Mouse (Mus musculus) MEL (cell line): Measurements from ENCODE around the gene Ranbp3l. TPM values are rescaled to one million over a fixed set of nuclear protein-coding genes. Genes with fewer than 3 reads are reported as not detected.

ENCODE experiments used
- DNase-seq: peaks from one replicate; pipeline ENCODE4 v3.0.0; 2011; ENCODE audit warnings: low read depth, low spot score
- H3K27ac ChIP-seq: 2 replicates; pipeline ENCODE4 v1.5.1; 2012; ENCODE audit warnings: low read depth, mild to moderate bottlenecking, control low read depth, low read length, moderate library complexity; ENCODE audit not compliant: control insufficient read depth
- H3K27me3 ChIP-seq, 2 experiments: fragments of 150-350 bp in 1 of 2; sonication (generic) in 1 of 2; 2 replicates each; pipeline ENCODE4 v1.6.1; 2012; ENCODE audit warnings: low read length in 2 of 2, mild to moderate bottlenecking in 2 of 2, improper control_type of control experiment in 1 of 2, moderate library complexity in 1 of 2; ENCODE audit not compliant: insufficient read depth in 2 of 2, control insufficient read depth in 1 of 2
- H3K36me3 ChIP-seq, 2 experiments: 2 replicates each; pipeline ENCODE4 v1.6.1; 2012 to 2014; ENCODE audit warnings: low read length in 2 of 2, improper control_type of control experiment in 1 of 2, inconsistent platforms in 1 of 2, mild to moderate bottlenecking in 1 of 2; ENCODE audit not compliant: insufficient read depth in 2 of 2, control insufficient read depth in 1 of 2
- H3K4me1 ChIP-seq, 2 experiments: fragments of 150-350 bp in 1 of 2; sonication (generic) in 1 of 2; 2 replicates each; pipeline ENCODE4 v1.6.1; 2012; ENCODE audit warnings: low read length in 2 of 2, improper control_type of control experiment in 1 of 2, mild to moderate bottlenecking in 1 of 2; ENCODE audit not compliant: insufficient read depth in 2 of 2, control insufficient read depth in 1 of 2
- H3K4me3 ChIP-seq, 2 experiments: fragments of 150-350 bp in 1 of 2; sonication (generic) in 1 of 2; 2 replicates each; pipeline ENCODE4 v1.5.1; 2012; ENCODE audit warnings: low read depth in 2 of 2, low read length in 2 of 2, mild to moderate bottlenecking in 2 of 2, moderate library complexity in 2 of 2, control low read depth in 1 of 2, improper control_type of control experiment in 1 of 2; ENCODE audit not compliant: control insufficient read depth in 1 of 2, insufficient read depth in 1 of 2
- H3K79me2 ChIP-seq: 2 replicates; pipeline ENCODE4 v1.6.1; 2012; ENCODE audit warnings: mild to moderate bottlenecking, low read length, moderate library complexity; ENCODE audit not compliant: control insufficient read depth, poor library complexity, insufficient read depth
- H3K9ac ChIP-seq: 2 replicates; pipeline ENCODE4 v1.6.1; 2012; ENCODE audit warnings: low read depth, mild to moderate bottlenecking, control low read depth, low read length, moderate library complexity; ENCODE audit not compliant: control insufficient read depth, poor library complexity, severe bottlenecking
- H3K9me3 ChIP-seq: fragments of 150-350 bp; sonication (generic); replicated peaks from 2 replicates; pipeline ENCODE4 v1.6.1; 2012; ENCODE audit warnings: mild to moderate bottlenecking, low read length, improper control_type of control experiment, moderate library complexity; ENCODE audit not compliant: insufficient read depth
- BHLHE40 ChIP-seq: IDR thresholded peaks from 2 replicates; pipeline ENCODE4 v1.6.1; 2012; ENCODE audit warnings: low read depth, mild to moderate bottlenecking, inconsistent platforms, low read length, improper control_type of control experiment, borderline replicate concordance
- CHD1 ChIP-seq: IDR thresholded peaks from 2 replicates; pipeline ENCODE4 v1.6.1; 2012; ENCODE audit warnings: low read depth, mild to moderate bottlenecking, inconsistent platforms, low read length, improper control_type of control experiment
- CHD2 ChIP-seq: IDR thresholded peaks from 2 replicates; pipeline ENCODE4 v1.6.1; 2011; ENCODE audit warnings: low read length, improper control_type of control experiment
- CTCF ChIP-seq, 3 experiments: IDR thresholded peaks in 2 of 3; conservative IDR thresholded peaks in 1 of 3; 2 replicates each; pipeline ENCODE4 v1.5.1; 2011 to 2012; ENCODE audit warnings: low read length in 3 of 3, low read depth in 2 of 3, mild to moderate bottlenecking in 2 of 3, improper control_type of control experiment in 1 of 3, inconsistent platforms in 1 of 3, mixed read lengths in 1 of 3, moderate library complexity in 1 of 3; ENCODE audit not compliant: control insufficient read depth in 1 of 3, insufficient read depth in 1 of 3, poor library complexity in 1 of 3, severe bottlenecking in 1 of 3
- GATA1 ChIP-seq: IDR thresholded peaks from 2 replicates; pipeline ENCODE4 v1.6.1; 2011; ENCODE audit warnings: low read depth, low read length, improper control_type of control experiment
- JUND ChIP-seq: IDR thresholded peaks from 2 replicates; pipeline ENCODE4 v1.6.1; 2011; ENCODE audit warnings: low read depth, mild to moderate bottlenecking, improper control_type of control experiment, low read length
- MAFK ChIP-seq: IDR thresholded peaks from 2 replicates; pipeline ENCODE4 v1.6.1; 2011; ENCODE audit warnings: low read depth, mild to moderate bottlenecking, low read length, improper control_type of control experiment, borderline replicate concordance
- MAX ChIP-seq: IDR thresholded peaks from 2 replicates; pipeline ENCODE4 v1.6.1; 2011; ENCODE audit warnings: low read length, improper control_type of control experiment
- MXI1 ChIP-seq: IDR thresholded peaks from 2 replicates; pipeline ENCODE4 v1.6.1; 2011; ENCODE audit warnings: mild to moderate bottlenecking, low read depth, low read length, improper control_type of control experiment
- NRF1 ChIP-seq: IDR thresholded peaks from 2 replicates; pipeline ENCODE4 v1.6.1; 2014; ENCODE audit warnings: low read depth, mild to moderate bottlenecking, inconsistent platforms, low read length, improper control_type of control experiment, moderate library complexity; ENCODE audit not compliant: poor library complexity, insufficient read depth, severe bottlenecking
- RAD21 ChIP-seq: IDR thresholded peaks from 2 replicates; pipeline ENCODE4 v1.6.1; 2011; ENCODE audit warnings: mild to moderate bottlenecking, low read depth, low read length, improper control_type of control experiment
- RCOR1 ChIP-seq: IDR thresholded peaks from 2 replicates; pipeline ENCODE4 v1.6.1; 2012; ENCODE audit warnings: low read depth, mild to moderate bottlenecking, inconsistent platforms, low read length, improper control_type of control experiment
- SIN3A ChIP-seq: IDR thresholded peaks from 2 replicates; pipeline ENCODE4 v1.6.1; 2012; ENCODE audit warnings: low read length, improper control_type of control experiment, inconsistent platforms
- SMC3 ChIP-seq: IDR thresholded peaks from 2 replicates; pipeline ENCODE4 v1.6.1; 2011; ENCODE audit warnings: low read depth, low read length, improper control_type of control experiment
- TAL1 ChIP-seq: IDR thresholded peaks from 2 replicates; pipeline ENCODE4 v1.6.1; 2012; ENCODE audit warnings: mild to moderate bottlenecking, inconsistent platforms, low read length, moderate library complexity, mixed read lengths
- TBP ChIP-seq: IDR thresholded peaks from 2 replicates; pipeline ENCODE4 v1.8.0; 2011; ENCODE audit warnings: low read depth, low read length, improper control_type of control experiment
- TCF12 ChIP-seq: IDR thresholded peaks from 2 replicates; pipeline ENCODE4 v1.6.1; 2014; ENCODE audit warnings: low read depth, mild to moderate bottlenecking, inconsistent platforms, low read length, improper control_type of control experiment, moderate library complexity
- USF1 ChIP-seq: IDR thresholded peaks from 2 replicates; pipeline ENCODE4 v1.6.1; 2014; ENCODE audit warnings: low read depth, mild to moderate bottlenecking, inconsistent platforms, low read length, improper control_type of control experiment, moderate library complexity
- USF2 ChIP-seq, 2 experiments: IDR thresholded peaks; 2 replicates each; pipeline ENCODE4 v1.6.1; 2011 to 2012; ENCODE audit warnings: improper control_type of control experiment in 2 of 2, low read length in 2 of 2, borderline replicate concordance in 1 of 2, inconsistent platforms in 1 of 2, low read depth in 1 of 2, mild to moderate bottlenecking in 1 of 2; ENCODE audit not compliant: insufficient read depth in 1 of 2
- ZC3H11A ChIP-seq: IDR thresholded peaks from 2 replicates; pipeline ENCODE4 v1.6.1; 2012; ENCODE audit warnings: low read depth, mild to moderate bottlenecking, inconsistent platforms, low read length, improper control_type of control experiment
- ZMIZ1 ChIP-seq: IDR thresholded peaks from 2 replicates; pipeline ENCODE4 v1.6.1; 2012; ENCODE audit warnings: low read depth, mild to moderate bottlenecking, inconsistent platforms, low read length, improper control_type of control experiment, moderate library complexity
- ZNF384 ChIP-seq: IDR thresholded peaks from 2 replicates; pipeline ENCODE4 v1.6.1; 2012; ENCODE audit warnings: low read depth, mild to moderate bottlenecking, inconsistent platforms, low read length, improper control_type of control experiment
- polyA plus RNA-seq, 2 experiments: library from polyadenylated mRNA; stranded (reverse) in 1 of 2; unstranded in 1 of 2; fragments of >175 nt in 1 of 2; fragments of >200 nt in 1 of 2; gene quantifications; 2 replicates each; pipeline versions ENCODE4 v1.2.1 to v1.2.4; 2012; ENCODE audit warnings: low replicate concordance in 2 of 2, low read depth in 1 of 2; ENCODE audit not compliant: insufficient read length in 2 of 2, insufficient read depth in 1 of 2, missing spikeins in 1 of 2
- total RNA-seq: library from RNA; depleted of rRNA; stranded (reverse); fragments of 300-350 nt; gene quantifications from 2 replicates; pipeline ENCODE4 v1.2.3, GENCODE M21; 2012

The Ranbp3l gene
- total and polyA plus RNA-seq, 3 experiments = 0.06 TPM; not detected in 2

GRCm38 (mm10) chr15:9061150-9061882 lies 93.6 kb downstream of the Ranbp3l start:
- no peak for DNase-seq
- no peaks in the 10 kb centered on the region for H3K79me2 ChIP-seq
- no peaks in the 10 kb centered on the region for H3K4me1 ChIP-seq
- H3K27ac ChIP-seq = no peak overlapping the region
- TF ChIP-seq CTCF (IDR thresholded peaks at IDR 0.05 in 2 of 3, conservative IDR thresholded peaks at IDR 0.05 in 1 of 3; ENCODE audit: control insufficient read depth in 1 of 3, insufficient read depth in 1 of 3, low read depth in 2 of 3, low read length in 3 of 3, poor library complexity in 1 of 3, severe bottlenecking in 1 of 3) = no peak
- TF ChIP-seq JUND = no peak
- no peak for TF ChIP-seq TAL1
- no peak for TF ChIP-seq MAX
- no peak for TF ChIP-seq SIN3A
- TF ChIP-seq ZNF384 = no peak
- no peak for TF ChIP-seq USF1
- TF ChIP-seq MAFK = no peak
- no peak for TF ChIP-seq BHLHE40
- no peak for TF ChIP-seq RAD21
- TF ChIP-seq ZMIZ1 = no peak
- no peaks in the 10 kb centered on the region; a peak in 1 of 4 replicates for H3K27me3 ChIP-seq
- H3K4me3 ChIP-seq = no peak overlapping the region
- H3K9ac ChIP-seq = no peak overlapping the region
- no peaks in the 10 kb centered on the region for H3K36me3 ChIP-seq
- no peaks in the 10 kb centered on the region for H3K9me3 ChIP-seq

- no peak overlapping the region for H3K9ac ChIP-seq
- no peak overlapping the region for H3K27ac ChIP-seq
- no peak overlapping the region for H3K4me3 ChIP-seq
- no peak for DNase-seq
- no peaks in the 10 kb centered on the region for H3K4me1 ChIP-seq
- H3K79me2 ChIP-seq = peaks cover 33% of the 10 kb centered on the region
- TF ChIP-seq JUND = no peak
- TF ChIP-seq BHLHE40 = no peak
- TF ChIP-seq CHD2 = no peak
- no peak for TF ChIP-seq CHD1
- TF ChIP-seq CTCF (IDR thresholded peaks at IDR 0.05 in 2 of 3, conservative IDR thresholded peaks at IDR 0.05 in 1 of 3; ENCODE audit: control insufficient read depth in 1 of 3, insufficient read depth in 1 of 3, low read depth in 2 of 3, low read length in 3 of 3, poor library complexity in 1 of 3, severe bottlenecking in 1 of 3) = no peak
- no peak for TF ChIP-seq RCOR1
- TF ChIP-seq NRF1 = no peak
- no peak for TF ChIP-seq GATA1
- no peak for TF ChIP-seq USF1
- no peak for TF ChIP-seq TBP
- TF ChIP-seq ZNF384 = no peak
- no peak for TF ChIP-seq MXI1
- TF ChIP-seq TCF12 = no peak
- no peak for TF ChIP-seq SMC3
- TF ChIP-seq USF2 (IDR thresholded peaks at IDR 0.05; ENCODE audit: borderline replicate concordance in 1 of 2, insufficient read depth in 1 of 2, low read depth in 1 of 2, low read length in 2 of 2) = no peak
- no peak for TF ChIP-seq ZC3H11A
- no peak for TF ChIP-seq ZMIZ1
- no peaks in the 10 kb centered on the region; a peak in 1 of 4 replicates for H3K27me3 ChIP-seq
- peaks cover 0 to 7% of the 10 kb centered on the region in 2 experiments; a peak in 2 of 4 replicates for H3K36me3 ChIP-seq
- no peaks in the 10 kb centered on the region for H3K9me3 ChIP-seq
These were observed 101.1 kb downstream of the Ranbp3l start for GRCm38 (mm10) chr15:9068881-9069280.
